Mouse (Mus musculus): ENCODE results near the gene Dmgdh.

- TF ChIP-seq POLR2A (IDR thresholded peaks at IDR 0.05; ENCODE audit: borderline replicate concordance, insufficient read depth, low read length) (no peak), CTCF (IDR thresholded peaks at IDR 0.05; ENCODE audit: borderline replicate concordance, insufficient read depth, low read depth, low read length) (no peak)
Measured at GRCm38 (mm10) chr13:93639636-93640035, 34.6 kb upstream of the Dmgdh start.

Measured in cerebellum, adult 2 months (tissue).